Mouse (Mus musculus) hindbrain, embryonic 11.5 days (tissue): Measurements from ENCODE around the gene Senp6. TPM values are rescaled to one million over a fixed set of nuclear protein-coding genes. Genes with fewer than 3 reads are reported as not detected.
"Not testable (repeated sequence)": the region's sequence is repeated elsewhere in the genome, so short reads cannot be mapped to it uniquely, and the experiment has no call there.

Source experiments
- ATAC-seq: fragments of 200-750 bp; cut with Nextera tagmentation; 2 replicates; pipeline ENCODE4 v1.8.0; 2017; ENCODE audit warnings: mild to moderate bottlenecking, moderate TSS enrichment, moderate library complexity; ENCODE audit not compliant: low FRiP score
- DNase-seq: peaks from one replicate; pipeline ENCODE4 v3.0.0-alpha.2; 2015; ENCODE audit warnings: low spot score
- H3K27ac ChIP-seq: fragments of 300-500 bp; sonication (generic); 2 replicates; pipeline ENCODE4 v1.5.1; 2014; ENCODE audit warnings: mild to moderate bottlenecking, low read depth, low read length
- H3K27me3 ChIP-seq: fragments of 300-500 bp; sonication (generic); 2 replicates; pipeline ENCODE4 v1.6.1; 2014; ENCODE audit warnings: mild to moderate bottlenecking, low read length, moderate library complexity, mixed read lengths; ENCODE audit not compliant: control insufficient read depth, insufficient read depth
- H3K36me3 ChIP-seq: fragments of 300-500 bp; sonication (generic); 2 replicates; pipeline ENCODE4 v1.6.1; 2014; ENCODE audit warnings: mild to moderate bottlenecking, low read length, moderate library complexity, mixed read lengths; ENCODE audit not compliant: control insufficient read depth, insufficient read depth
- H3K4me1 ChIP-seq: fragments of 300-500 bp; sonication (generic); replicated peaks from 2 replicates; pipeline ENCODE4 v1.6.1; 2014; ENCODE audit warnings: low read length, mixed read lengths; ENCODE audit not compliant: control insufficient read depth, insufficient read depth
- H3K4me2 ChIP-seq: fragments of 300-500 bp; sonication (generic); replicated peaks from 2 replicates; pipeline ENCODE4 v1.6.1; 2014; ENCODE audit warnings: mild to moderate bottlenecking, low read depth, low read length
- H3K4me3 ChIP-seq: fragments of 300-500 bp; sonication (generic); 2 replicates; pipeline ENCODE4 v1.5.1; 2014; ENCODE audit warnings: low read depth, low read length
- H3K9ac ChIP-seq: fragments of 300-500 bp; sonication (generic); 2 replicates; pipeline ENCODE4 v1.6.1; 2014; ENCODE audit warnings: low read depth, low read length
- H3K9me3 ChIP-seq: fragments of 300-500 bp; sonication (generic); 2 replicates; pipeline ENCODE4 v1.6.1; 2016; ENCODE audit warnings: low read length; ENCODE audit not compliant: control insufficient read depth
- WGBS: fragments of 180-500 bp; shearing (Covaris S2); extraction: QIAGEN DNeasy Blood & Tissue Kit; methylation state at CpG from one replicate; pipeline ENCODE4 v1.1.7; 2014; 5-methylcytosine and 5-hydroxymethylcytosine counted together
- polyA plus RNA-seq: library from polyadenylated mRNA; unstranded; fragments of >200 nt; fragmentation: Nextera tagmentation; extraction: Ambion mirVana; gene quantifications from 2 replicates; pipeline ENCODE4 v1.2.1, GENCODE M21; 2014

Senp6 gene
- polyA plus RNA-seq, 1 experiment from 2014 or later = 88.1 TPM

DNA sequence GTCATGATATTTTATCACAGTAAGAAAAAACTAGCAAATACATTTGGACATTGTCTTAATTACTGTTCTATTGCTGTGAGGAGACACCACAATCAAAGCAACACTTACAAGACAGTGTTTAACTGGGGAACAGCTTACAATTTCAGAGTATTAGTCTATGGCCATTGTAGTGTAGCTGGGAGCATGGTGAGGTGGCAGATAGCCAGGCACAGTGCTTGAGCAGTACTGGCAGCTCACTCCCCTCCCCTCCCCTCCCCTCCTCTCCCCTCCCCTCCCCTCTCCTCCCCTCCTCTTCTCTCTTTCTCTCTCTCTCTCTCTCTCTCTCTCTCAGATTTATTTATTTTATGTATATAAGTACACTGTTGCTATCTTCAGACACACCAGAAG lies 28.7 kb upstream of the Senp6 start:
- no peak for DNase-seq
- H3K4me2 ChIP-seq = no peak overlapping the region
- no peak for ATAC-seq
- H3K36me3 ChIP-seq = no peaks in the 10 kb centered on the region
- no peaks in the 10 kb centered on the region for H3K4me1 ChIP-seq
- H3K9me3 ChIP-seq = no peaks in the 10 kb centered on the region
- no peak overlapping the region for H3K27ac ChIP-seq
- no peak overlapping the region for H3K9ac ChIP-seq
- no peak overlapping the region for H3K4me3 ChIP-seq
- no peaks in the 10 kb centered on the region for H3K27me3 ChIP-seq

DNA sequence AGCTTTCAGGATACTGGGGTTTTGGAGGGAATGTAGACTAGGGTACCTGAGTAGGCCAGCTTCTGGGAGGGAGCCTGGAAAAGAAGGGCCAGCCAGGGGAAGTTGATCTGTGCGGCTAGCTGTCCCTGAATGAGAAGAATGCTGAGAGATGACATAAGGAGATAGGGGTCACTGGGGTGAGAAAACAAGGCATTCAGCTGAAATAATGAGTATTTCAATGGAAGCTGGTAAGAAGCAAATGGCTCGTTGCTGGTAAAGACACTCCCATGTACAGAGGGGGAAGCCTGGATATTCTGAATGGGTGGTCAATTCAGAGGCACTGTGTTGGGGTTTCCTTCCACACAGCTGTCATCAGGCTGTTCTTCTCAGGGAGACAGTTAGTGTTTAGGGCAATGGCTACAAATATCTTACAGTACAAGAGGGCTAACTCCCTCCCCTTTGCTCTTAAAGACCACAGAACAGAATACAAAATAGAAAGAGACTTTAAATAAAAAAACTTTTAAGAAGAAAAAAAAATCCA lies 27.3 kb upstream of the Senp6 start:
- Histone ChIP-seq H3K4me1 (no peaks in the 10 kb centered on the region), H3K9ac (no peak overlapping the region), H3K36me3 (no peaks in the 10 kb centered on the region), H3K9me3 (no peaks in the 10 kb centered on the region), H3K4me2 (no peak overlapping the region), H3K27me3 (no peaks in the 10 kb centered on the region), H3K27ac (no peak overlapping the region), H3K4me3 (no peak overlapping the region)
- ATAC-seq (peak; percentile 45; the same call in 1 of the 2 replicates), DNase-seq (peak; percentile 11)
- 20% methylated on average over 2 of the region's 2 CpGs for WGBS

GRCm38 (mm10) chr9:80044301-80044700 lies 22.4 kb upstream of the Senp6 start:
- H3K36me3 ChIP-seq, H3K4me1 ChIP-seq, H3K9me3 ChIP-seq, H3K27me3 ChIP-seq, H3K27ac ChIP-seq, ATAC-seq, H3K4me2 ChIP-seq, H3K4me3 ChIP-seq, DNase-seq, H3K9ac ChIP-seq: not testable (repeated sequence)
- WGBS = 92% methylated on average over 4 of the region's 4 CpGs

- not testable (repeated sequence) for H3K36me3 ChIP-seq, H3K27ac ChIP-seq, H3K4me2 ChIP-seq, H3K27me3 ChIP-seq, ATAC-seq, H3K4me1 ChIP-seq, H3K9ac ChIP-seq, H3K4me3 ChIP-seq, H3K9me3 ChIP-seq, DNase-seq
- WGBS = 52% methylated on average over 5 of the region's 5 CpGs
Measured at GRCm38 (mm10) chr9:80049271-80049670, 17.4 kb upstream of the Senp6 start.

GRCm38 (mm10) chr9:80052951-80053350 lies 13.8 kb upstream of the Senp6 start:
- Histone ChIP-seq H3K27me3 (no peaks in the 10 kb centered on the region), H3K9ac (no peak overlapping the region), H3K4me1 (no peaks in the 10 kb centered on the region), H3K4me3 (no peak overlapping the region), H3K9me3 (peaks cover 2% of the 10 kb centered on the region; the same call in 1 of the 2 replicates), H3K4me2 (no peak overlapping the region), H3K27ac (no peak overlapping the region), H3K36me3 (no peaks in the 10 kb centered on the region)
- ATAC-seq (no peak), DNase-seq (no peak)
- 82% methylated on average over 5 of the region's 5 CpGs for WGBS

DNA sequence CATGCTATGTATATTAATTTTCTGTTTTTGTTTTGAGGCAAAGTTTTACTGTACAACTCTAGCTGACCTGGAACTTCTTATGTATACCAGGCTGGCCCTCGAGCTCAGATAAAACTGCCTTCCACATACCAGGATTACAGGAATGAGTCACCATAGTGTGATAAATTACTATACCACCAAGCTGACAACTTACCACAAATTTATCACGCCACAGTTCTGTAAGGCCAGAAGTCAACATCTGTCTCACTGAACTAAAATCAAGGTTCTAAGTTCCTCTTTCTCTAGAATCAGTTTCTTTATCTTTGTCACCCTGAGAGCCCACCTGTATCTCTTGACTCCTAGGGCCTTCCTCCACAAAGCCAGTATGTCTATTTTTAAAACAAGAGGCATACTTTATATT lies 9.0 kb upstream of the Senp6 start:
- Histone ChIP-seq H3K27me3 (no peaks in the 10 kb centered on the region), H3K4me3 (no peak overlapping the region), H3K4me1 (no peaks in the 10 kb centered on the region), H3K4me2 (no peak overlapping the region), H3K9me3 (peaks cover 2% of the 10 kb centered on the region; the same call in 1 of the 2 replicates), H3K9ac (no peak overlapping the region), H3K27ac (no peak overlapping the region), H3K36me3 (no peaks in the 10 kb centered on the region)
- DNase-seq = no peak
- 88% methylated on average over 2 of the region's 2 CpGs for WGBS
- no peak for ATAC-seq

DNA sequence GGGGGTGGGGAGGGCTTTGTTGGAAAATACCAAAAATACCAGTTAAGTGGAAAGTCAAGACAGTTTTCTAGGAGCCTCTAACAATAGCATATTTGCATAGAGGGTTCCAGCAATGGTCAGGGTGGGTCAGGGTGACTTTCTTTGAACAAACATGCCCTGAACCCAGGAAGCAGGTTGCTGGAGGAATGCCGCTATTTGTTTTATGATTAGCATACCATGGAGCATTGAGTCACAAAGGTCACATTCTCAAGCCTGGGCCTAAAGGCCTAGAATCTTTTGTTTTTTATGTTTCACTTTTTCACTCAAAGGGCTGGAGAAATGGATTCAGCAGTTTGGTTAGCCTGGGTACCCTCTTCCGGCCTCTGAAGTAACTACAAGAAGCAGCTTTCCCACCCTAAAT lies 1.2 kb upstream of the Senp6 start:
- WGBS = 74% methylated on average over 2 of the region's 2 CpGs
- not testable (repeated sequence) for H3K27ac ChIP-seq, H3K4me1 ChIP-seq, H3K9me3 ChIP-seq, H3K36me3 ChIP-seq, DNase-seq, H3K4me2 ChIP-seq, H3K27me3 ChIP-seq, ATAC-seq, H3K4me3 ChIP-seq, H3K9ac ChIP-seq

GRCm38 (mm10) chr9:80067221-80068027 lies 721 bp downstream of the Senp6 start:
- ATAC-seq (peak; percentile 89), DNase-seq (peak; percentile 83)
- WGBS = under 1% methylated on average over 88 of the region's 93 CpGs
- Histone ChIP-seq H3K27me3 (no peaks in the 10 kb centered on the region), H3K4me1 (no peaks in the 10 kb centered on the region; the same call in 1 of the 2 replicates), H3K4me2 (peak overlapping the region; percentile 41), H3K9me3 (no peaks in the 10 kb centered on the region), H3K36me3 (no peaks in the 10 kb centered on the region), H3K27ac (peak overlapping the region; percentile 100), H3K4me3 (peak overlapping the region; percentile 95), H3K9ac (peak overlapping the region; percentile 100)

DNA sequence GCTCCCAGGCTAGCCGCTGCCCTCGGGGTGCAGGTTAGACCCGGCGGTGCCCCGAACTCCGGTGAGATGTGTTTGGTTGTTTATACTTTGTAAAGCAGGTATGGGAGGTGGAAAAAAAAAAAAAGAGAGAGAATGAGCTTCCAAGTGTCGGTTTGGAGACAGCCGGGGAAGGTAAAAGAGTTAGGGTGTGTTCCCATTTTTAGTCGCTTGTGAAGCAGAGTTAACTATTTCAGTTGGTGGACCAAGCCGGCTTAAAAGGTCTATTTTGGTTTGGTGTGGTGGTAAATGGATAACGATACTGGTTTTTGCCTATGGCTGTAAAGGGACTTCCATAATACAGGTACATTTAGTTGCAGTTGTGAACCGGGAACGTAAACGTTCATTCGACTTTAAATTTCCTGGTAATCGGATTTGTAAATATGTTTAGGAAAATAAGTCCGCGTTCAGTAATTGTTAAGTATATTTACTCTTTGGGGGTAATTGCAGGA lies 1.4 kb downstream of the Senp6 start:
- Histone ChIP-seq H3K36me3 (no peaks in the 10 kb centered on the region), H3K9me3 (no peaks in the 10 kb centered on the region), H3K4me3 (peak overlapping the region; percentile 95), H3K27ac (peak overlapping the region; percentile 100), H3K9ac (peak overlapping the region; percentile 100), H3K4me2 (peak overlapping the region; percentile 41), H3K4me1 (no peaks in the 10 kb centered on the region; the same call in 1 of the 2 replicates), H3K27me3 (no peaks in the 10 kb centered on the region)
- WGBS = 2% methylated on average over 18 of the region's 18 CpGs
- ATAC-seq (no peak), DNase-seq (no peak)
